Mouse (Mus musculus) kidney, adult 2 months (tissue): ENCODE results near the gene Mgmt.

Experiments used
- CTCF ChIP-seq: fragments of 200-500 bp; conservative IDR thresholded peaks from 2 replicates; pipeline ENCODE4 v1.5.1; 2011; ENCODE audit warnings: low read depth, mild to moderate bottlenecking, control low read depth, low read length, moderate library complexity, mixed read lengths; ENCODE audit not compliant: insufficient read depth, insufficient read length
- POLR2A ChIP-seq: fragments of 200-500 bp; IDR thresholded peaks from one replicate; pipeline ENCODE4 v1.6.1; 2011; ENCODE audit warnings: low read depth, low read length, control low read depth

DNA sequence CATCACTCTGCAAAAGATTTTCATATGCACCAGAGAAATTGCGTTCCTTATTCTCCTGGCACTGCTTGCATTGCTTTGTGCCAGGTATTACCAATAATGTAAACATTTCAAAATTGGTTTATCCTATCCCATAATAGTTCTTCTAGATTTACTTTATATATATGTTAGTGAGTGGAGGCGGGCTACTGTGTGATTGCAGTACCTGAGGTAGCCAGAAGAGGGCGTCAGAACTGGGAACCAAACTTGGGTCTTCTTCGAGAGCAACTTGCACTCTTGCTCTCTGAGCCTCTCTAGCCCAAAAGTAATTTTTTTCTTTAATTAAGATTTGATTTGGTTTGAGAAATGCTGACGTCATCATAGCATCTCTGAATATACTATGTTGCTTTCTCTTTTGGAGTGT, 159.9 kb downstream of the Mgmt start:
- TF ChIP-seq CTCF (peak; percentile 28; the same call in 1 of the 2 replicates), POLR2A (no peak)
